Mouse (Mus musculus): ENCODE data around the gene Fbxo2.
"Not testable (repeated sequence)": the region's sequence is repeated elsewhere in the genome, so short reads cannot be mapped to it uniquely, and the experiment has no call there.

The Fbxo2 gene

DNA sequence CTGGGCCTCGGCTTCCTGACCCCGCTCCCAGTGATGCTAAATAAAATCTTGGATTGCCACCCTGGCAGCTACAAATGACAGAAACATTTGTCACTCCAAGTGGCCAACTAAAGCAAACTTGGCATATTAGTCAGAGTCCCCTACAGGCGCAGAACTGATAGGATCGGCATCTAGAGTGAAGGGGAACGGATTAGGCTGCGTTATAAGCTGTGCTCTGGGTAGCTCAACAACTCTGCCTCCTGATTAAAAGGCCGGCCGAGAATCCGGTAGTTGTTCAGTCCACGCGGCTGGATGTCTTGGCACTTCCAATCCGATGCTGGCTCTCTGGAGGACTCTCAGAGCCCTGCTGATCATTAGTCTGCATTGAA lies 14.1 kb downstream of the Fbxo2 start:
- DNase-seq (ENCODE audit: low spot score in 2 of 2), result no peak

DNA sequence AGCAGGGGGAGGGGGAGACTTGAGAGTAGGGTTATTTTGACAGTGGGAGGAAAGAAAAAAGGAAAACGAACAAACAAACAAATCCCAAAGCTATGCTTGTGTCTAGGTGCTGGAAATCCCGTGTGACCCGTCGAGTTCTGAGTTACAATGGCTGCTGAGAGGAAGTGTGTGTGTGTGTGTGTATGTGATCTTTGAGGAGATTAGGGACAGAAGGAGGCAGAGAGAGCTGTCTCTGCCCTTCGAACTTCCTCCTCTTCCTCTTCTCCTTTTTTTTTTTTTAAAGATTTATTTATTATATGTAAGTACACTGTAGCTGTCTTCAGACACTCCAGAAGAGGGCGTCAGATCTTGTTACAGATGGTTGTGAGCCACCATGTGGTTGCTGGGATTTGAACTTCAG lies 16.2 kb downstream of the Fbxo2 start:
- not testable (repeated sequence) for DNase-seq (ENCODE audit: low spot score in 2 of 2)

DNA sequence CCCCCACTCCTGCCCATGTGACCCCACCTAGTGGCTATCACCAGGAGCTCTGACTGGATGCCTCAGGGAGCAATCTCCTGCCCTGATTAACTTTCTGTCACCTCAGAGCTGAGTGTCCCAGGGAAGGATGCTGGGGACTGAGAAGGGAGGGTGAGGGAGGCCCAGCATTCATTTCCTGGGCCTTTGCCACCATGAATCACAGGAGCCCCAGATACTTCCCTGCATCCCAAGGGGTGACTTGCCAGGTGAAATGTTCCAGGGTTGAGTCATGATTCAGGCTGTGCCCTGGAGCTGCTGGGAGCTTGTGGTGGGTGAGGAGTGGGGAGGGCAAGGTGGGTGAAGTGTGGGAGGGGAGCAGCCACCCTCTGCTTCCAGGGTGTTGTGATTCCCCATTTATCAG lies 17.3 kb downstream of the Fbxo2 start:
- DNase-seq (ENCODE audit: low spot score in 2 of 2), result no peak

DNA sequence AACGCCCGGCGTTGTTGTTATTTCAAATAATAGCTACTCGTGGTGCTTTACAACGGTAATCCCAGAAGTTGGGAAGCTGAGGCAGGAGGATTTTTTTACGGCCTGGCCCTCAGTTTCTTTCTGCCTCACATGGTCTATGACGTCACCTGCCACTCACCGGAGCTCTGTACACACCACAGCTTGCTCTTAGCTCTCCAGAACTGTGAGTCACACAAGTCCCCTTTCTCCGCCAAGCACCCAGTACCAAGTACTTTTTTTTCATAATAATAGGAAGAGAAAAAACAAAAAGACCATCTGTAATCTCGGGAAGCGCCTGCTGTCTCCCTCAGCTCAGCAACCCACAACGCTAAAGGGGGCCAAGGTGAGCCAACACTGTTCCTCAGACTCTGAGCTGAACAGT lies 21.1 kb downstream of the Fbxo2 start:
- no peak for DNase-seq (ENCODE audit: low spot score in 2 of 2)

DNA sequence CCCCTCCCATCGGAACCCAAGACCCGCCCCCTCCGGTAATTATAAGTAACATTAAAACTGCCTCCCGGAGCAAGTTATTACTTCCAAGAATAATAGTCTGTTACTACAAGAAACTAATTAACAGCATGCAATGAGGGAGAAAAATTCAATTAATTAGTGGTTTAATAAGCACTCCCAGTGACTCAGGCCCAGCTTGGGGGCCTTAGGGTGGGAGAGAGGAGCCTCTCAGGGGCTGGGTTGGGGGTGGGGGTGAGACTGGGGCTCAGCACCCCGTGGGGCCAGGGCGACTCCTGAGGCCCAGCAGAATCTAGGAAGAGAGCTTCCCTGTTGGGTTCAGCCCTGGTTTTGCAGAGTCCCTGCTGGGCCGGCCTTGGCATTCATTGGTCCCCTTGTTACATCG lies 21.9 kb downstream of the Fbxo2 start:
- no peak for DNase-seq (ENCODE audit: low spot score in 2 of 2)

DNA sequence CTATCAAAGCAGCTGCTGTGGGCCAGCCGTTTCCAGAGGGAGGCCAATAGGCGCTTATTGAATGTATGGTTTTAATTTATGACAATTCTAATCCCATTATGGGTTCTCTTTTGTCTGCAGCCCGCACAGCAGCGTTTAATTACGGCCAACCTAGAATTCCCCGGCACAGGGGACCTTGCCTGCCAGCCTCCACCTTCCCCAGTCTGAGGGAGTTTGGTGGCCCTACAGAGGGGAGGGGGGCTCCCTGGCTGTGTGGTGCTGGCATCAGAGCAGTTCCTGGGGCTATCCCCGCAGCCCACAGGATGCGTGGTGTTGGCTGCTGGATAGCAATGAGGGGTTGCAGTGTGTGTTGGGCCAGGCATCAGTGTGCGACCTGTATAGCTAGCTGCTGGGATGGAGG lies 24.1 kb downstream of the Fbxo2 start:
- no peak for DNase-seq (ENCODE audit: low spot score in 2 of 2)

DNA sequence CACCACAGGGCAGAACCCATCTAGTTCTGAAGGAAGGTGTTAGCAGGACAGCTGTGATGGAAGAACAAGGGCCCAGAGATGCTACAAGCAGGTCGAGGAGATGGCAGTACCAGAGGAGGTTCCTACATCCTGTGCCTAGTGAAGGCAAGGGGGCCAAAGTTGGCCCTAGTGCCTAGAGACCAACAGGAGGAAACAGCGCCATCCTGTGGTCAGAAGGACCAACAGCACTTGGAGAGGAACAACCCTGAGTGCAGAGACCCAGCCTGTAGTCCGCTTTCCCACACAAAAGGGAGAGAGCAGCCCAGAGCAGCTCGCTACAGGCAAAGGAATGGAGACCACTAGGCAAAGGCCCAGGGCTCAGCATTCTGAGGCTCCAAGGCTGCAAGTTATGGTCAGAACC lies 25.4 kb downstream of the Fbxo2 start:
- DNase-seq (ENCODE audit: low spot score in 2 of 2), result no peak

DNA sequence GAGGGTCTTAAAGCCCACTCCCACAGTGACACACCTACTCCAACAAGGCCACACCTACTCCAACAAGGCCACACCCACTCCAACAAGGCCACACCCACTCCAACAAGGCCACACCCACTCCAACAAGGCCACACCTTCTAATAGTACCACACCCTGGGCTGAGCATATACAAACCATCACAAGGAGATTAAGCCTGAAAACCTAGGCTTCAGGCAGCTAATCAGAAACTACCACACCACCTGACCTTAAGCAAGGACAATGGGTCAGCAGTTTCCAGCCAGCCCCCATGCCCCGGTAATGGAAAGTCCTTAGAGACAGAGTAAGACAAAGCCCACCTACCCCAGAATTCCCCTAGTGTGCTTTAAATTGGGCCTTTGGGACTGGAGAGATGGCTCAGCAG lies 28.3 kb downstream of the Fbxo2 start:
- DNase-seq (ENCODE audit: low spot score in 2 of 2), result not testable (repeated sequence)

DNA sequence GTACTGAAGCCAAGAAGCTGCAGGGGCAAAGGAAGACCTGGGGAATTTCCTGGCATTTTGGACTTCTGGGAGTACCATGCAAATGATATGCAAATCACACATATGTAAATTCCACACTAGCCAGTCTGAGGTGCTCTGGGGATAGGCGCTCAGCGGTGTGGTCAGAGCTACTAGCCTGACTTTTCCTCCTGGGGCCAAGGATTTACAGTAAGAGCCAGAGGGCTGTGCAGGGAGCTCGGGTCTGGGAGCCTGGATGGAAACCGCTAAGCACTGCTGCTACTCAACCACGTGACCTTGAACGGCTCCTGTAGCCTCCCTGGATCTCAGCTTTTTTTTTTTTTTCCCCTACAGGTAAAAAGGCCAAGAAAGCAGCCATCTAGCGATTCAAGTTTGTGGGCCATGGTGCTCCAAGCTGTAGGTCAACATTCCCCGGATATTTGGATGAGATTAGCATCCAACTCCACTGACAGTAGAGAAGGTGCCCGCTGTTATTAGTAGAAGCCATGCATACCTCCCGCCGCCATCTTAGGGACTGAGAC lies 32.4 kb downstream of the Fbxo2 start:
- DNase-seq (ENCODE audit: low spot score in 2 of 2), result no peak

DNA sequence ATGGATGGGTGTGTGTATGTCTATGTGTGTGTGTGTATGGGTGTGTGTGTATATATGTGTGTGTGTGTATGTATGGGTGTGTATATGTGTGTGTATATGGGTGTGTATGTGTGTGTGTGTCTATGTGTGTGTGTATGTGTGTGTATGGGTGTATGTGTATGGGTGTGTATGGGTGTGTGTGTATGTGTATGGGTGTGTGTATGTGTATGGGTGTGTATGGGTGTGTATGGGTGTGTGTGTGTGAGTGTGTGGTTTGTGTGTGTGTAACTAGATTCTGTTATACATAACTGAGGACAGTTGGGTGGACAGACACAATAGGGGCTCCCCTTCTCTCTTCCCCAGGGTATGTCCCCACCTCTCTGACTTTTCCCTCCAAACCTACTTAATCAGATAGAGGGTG lies 34.0 kb downstream of the Fbxo2 start:
- DNase-seq (ENCODE audit: low spot score in 2 of 2), result no peak

DNA sequence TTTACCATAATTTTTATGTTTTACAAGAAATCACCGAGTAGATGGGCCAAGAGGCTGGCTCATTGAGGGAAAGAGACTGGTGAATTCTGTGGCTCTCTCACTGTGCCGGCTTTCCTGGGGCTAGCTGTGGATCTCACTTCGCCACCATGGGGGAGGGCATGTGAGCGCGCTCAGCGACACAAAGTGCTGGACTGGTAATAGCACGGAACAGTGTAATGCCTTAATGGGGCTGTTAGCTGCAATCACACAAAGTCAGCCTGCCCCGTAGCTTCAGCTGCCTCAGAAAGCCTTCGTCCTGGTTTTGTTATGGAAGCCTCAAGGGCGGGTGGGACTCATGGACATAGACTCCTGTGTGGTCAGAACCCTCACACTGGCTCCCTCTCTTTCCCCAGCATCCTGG lies 38.3 kb downstream of the Fbxo2 start:
- no peak for DNase-seq (ENCODE audit: low spot score in 2 of 2)

DNA sequence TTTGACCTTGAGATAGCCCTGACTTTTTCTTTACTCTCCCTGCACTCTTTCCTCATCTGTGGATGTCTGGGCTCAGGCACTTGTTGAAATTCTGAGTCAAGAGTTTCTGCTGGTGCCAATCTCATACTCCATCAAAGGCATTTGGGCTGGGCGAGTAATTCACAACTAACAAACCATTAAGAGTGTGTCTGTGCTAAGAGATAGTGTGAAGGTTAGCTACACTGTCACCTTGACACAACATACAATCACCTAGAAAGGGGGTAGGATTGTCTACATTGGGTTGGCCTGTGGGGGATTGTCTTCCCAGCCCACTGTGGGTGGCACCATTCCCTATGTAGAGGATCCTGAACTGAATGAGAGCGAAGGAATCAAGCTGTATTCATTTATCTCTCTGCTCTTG lies 43.1 kb downstream of the Fbxo2 start:
- DNase-seq (ENCODE audit: low spot score in 2 of 2), result no peak

DNA sequence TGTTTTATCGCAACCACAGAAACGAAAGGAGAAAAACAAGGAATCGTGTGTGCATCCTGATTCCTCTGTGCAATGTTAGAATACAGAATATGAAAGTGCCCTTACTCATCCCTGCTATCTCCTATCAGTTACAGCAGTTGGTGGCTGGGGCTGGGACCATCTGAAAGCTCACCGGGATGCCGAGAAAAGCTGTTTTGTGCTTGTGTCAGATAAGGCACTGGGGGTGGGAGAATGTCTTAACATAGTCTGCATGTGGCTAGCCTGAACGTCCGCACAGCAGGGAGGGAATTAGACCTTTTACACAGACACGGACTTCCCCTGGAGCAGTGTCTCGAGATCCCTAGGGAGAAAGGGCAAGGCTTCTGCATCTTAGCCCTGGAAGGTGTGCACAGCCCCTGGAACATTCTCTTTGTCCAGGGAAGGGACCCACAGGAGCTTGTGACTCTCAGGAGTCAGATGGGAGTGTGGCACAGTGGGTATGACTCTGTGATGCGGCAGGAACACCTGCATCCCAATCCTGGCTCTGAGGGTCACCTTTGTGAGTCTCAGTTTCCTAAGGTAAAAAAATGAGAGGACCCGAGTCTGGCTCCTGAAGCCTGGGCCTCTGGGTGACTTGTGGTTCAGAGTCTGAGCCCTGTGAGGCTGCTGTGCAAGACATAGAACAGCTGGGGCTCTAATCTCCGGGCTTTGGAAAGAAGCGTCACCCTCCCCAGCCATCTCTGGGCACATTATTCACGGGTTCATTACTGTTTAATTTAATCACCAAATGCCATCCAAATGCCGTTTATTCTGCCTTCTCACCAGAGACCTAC lies 43.8 kb downstream of the Fbxo2 start:
- no peak for DNase-seq (ENCODE audit: low spot score in 2 of 2)

DNA sequence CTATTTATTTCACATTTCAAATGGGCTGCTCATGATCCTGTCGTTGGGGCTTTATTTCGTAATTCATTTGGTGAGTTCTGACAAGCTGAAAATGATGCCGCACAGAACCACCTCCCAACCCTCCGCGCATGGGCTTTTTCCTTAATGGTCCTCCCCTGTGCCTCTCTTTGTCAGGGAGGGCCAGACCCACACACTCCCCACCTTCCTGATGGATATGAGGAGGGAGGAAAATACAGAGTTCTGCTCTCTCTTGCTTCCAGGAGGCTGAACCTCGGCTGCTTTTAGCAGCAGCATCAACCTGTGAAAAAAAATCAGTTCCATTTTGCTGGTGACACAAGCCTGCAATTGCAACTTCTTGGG lies 44.4 kb downstream of the Fbxo2 start:
- no peak for DNase-seq (ENCODE audit: low spot score in 2 of 2)

DNA sequence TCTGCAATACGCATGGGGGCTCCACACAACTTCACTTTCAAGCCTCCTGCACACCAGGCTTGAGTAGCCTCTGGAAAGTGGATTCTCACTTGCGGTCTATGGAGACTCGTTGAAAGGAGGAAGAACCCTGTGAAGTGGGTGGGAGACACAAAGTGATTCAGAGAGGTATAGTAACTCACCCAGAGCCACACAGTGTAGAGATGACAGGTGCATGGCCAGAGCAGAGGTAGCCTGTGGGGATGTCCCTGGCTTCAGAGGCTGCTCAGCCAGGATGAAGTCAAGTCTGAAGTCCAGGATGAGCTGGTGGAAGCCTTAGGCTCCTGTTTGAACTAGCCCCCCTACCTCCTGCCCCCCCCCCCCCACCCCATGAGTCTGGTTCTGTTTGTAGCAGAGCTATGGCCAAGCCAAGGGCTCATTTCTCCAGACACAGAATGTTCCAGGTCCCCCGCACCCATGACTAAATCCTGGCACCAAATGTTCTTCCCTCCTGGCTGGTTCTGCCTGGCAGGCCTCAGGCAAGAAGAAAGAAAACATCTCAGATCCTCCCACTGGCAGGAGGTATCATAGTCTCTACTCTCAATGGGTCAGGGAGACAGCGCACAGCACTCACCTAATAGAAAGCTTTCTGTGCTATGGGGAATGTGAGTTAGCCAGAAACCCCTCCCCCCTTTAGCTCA lies 54.2 kb downstream of the Fbxo2 start:
- DNase-seq (ENCODE audit: low spot score in 2 of 2), result no peak

DNA sequence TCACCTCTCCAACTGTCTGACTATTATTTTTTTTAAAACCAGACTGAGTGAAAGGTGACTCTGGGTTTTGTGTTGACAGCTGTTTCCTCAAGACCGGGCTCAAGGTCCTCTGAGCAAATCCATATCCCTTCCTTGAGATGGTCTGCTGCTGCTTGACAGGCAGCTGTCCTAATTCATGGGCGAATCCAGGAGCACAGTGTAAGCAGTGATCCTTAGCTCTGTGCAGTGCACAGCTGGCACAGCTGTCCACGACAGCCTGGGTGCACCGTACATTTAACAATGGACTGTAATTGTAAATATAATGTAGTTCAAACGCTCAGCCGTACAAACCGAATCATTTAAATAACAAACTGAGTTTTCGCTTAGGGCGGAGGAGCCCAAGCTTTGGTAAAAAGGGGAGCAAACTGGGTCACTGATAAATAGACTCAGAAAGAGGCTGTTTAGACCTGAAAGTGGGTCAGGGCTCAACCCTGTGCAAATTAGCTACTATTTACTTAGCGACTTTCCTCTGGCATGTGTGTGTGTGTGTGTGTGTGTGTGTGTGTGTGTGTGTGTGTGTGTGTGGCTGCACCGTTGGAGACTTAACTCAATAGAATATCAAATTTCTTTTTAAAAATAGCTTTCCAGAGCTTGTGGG lies 55.0 kb downstream of the Fbxo2 start:
- no peak for DNase-seq (ENCODE audit: low spot score in 2 of 2)
